Mouse (Mus musculus): ENCODE data around the gene Rhoc. TPM values are rescaled to one million over a fixed set of nuclear protein-coding genes. Genes with fewer than 3 reads are reported as not detected.

Gene Rhoc
- polyA plus RNA-seq (2012; rRNA removed) = 227 and 284 TPM in 2 replicates

DNA sequence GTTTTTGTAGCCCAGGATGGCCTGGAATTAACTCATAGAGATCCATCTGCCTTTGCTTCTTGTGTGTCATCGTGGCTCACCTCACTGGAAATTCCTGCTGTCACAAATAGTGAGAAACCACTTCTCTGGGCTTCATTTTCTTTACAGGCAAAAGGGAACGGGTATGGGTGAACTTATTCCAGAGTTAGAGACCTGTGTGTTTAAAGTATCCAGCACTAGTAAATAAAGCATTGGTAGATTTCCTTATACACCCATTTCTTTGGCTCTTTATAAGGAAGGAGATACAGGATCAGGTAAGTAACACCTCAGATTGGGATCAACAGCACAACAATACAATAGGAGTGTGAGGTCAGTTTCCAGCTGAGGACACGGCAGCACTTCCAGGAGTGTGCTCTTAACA lies at the start of gene Rhoc:
TSS of gene Rhoc (plus strand) at position 301 of the 400 bp plus-strand sequence.

GRCm38 (mm10) chr3:104780561-104781420 lies 7.4 kb upstream of the Rhoc start, which contains the start of gene Ppm1j:
Gene Ppm1j, plus strand, starts transcription at chr3:104781056.

DNA sequence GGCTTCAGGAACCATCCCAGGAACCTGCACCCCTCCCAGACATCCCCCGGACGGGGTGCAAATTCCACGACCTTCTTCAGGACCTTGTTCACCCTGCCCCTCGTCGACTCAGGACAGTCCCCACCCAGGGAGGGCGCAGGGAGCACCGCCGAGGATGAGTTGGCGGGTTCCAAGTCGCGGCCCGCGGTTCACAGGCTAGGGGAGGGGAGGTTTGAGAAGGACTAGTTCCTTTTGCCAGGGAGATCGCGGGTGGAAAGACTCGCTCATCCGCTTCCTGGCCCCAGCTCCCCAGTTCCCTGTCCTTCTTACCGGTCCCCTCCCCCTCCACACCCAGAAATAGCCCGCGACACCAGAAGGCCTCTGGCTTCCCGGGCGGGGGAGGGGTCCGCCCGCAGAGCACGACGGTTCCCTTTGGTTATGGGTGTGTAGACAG lies 6.7 kb upstream of the Rhoc start, which contains the start of gene Fam19a3:
TSS of gene Fam19a3 (minus strand) at position 370 of the 433 bp plus-strand sequence.

GRCm38 (mm10) chr3:104817991-104818748 lies 30.0 kb downstream of the Rhoc start, which contains the start of gene Mov10:
Gene Mov10, minus strand, starts transcription at chr3:104818563.

Other genes starting within 250 kb of the Rhoc start
- 111 and 136 TPM in 2 replicates for gene Slc16a1, start 149.7 kb upstream of the Rhoc start, polyA plus RNA-seq (2012; rRNA removed)
- 53.2 and 60.1 TPM in 2 replicates for gene Ppm1j, start 7.3 kb upstream of the Rhoc start, polyA plus RNA-seq (2012; rRNA removed)
- gene Fam19a3, start 6.5 kb upstream of the Rhoc start, polyA plus RNA-seq (2012; rRNA removed) = 0.33 and 0.44 TPM in 2 replicates
- 16.8 and 19.2 TPM in 2 replicates for gene Mov10, start 30.2 kb downstream of the Rhoc start, polyA plus RNA-seq (2012; rRNA removed)
- gene St7l, start 75.6 kb downstream of the Rhoc start, polyA plus RNA-seq (2012; rRNA removed) = 7.7 and 8.1 TPM in 2 replicates
- 16.1 and 16.7 TPM in 2 replicates for gene Capza1, start 76.1 kb downstream of the Rhoc start, polyA plus RNA-seq (2012; rRNA removed)
- 15.3 and 16.6 TPM in 2 replicates for gene Wnt2b, start 173.5 kb downstream of the Rhoc start, polyA plus RNA-seq (2012; rRNA removed)